Mouse (Mus musculus) C2C12 (cell line): Measurements from ENCODE around the gene Olfr522.

Source experiments
- CEBPB ChIP-seq: IDR thresholded peaks from one replicate; pipeline ENCODE4 v1.6.1; 2011; ENCODE audit warnings: low read depth, mild to moderate bottlenecking, control low read depth, moderate library complexity
- CTCF ChIP-seq: IDR thresholded peaks from one replicate; pipeline ENCODE4 v1.5.1; 2011; ENCODE audit not compliant: control insufficient read depth, insufficient read depth, insufficient read length
- FOSL1 ChIP-seq: IDR thresholded peaks from one replicate; pipeline ENCODE4 v1.8.0; 2011; ENCODE audit warnings: mild to moderate bottlenecking, low read length; ENCODE audit not compliant: poor library complexity, insufficient read depth, severe bottlenecking

DNA sequence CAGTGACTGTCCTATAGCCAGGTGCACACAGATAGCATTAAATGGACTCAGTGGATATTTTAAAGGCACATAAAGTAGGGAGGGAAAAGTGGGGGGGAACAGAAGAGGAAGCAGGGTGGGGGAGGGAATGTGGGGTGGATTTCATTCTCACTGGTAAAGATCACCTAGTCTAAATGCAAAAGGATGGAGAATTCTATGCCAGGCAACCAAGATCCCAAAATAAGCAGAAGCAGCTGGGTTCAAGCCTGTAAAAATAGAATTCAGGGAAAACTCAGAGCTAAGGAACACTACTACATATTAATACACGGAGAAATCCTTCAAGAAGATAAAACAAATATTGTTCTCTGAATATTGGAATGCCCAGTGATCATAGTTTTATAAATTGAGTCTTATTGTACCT, 3.4 kb upstream of the Olfr522 start:
- TF ChIP-seq CTCF: no peak
- no peak for TF ChIP-seq FOSL1
- no peak for TF ChIP-seq CEBPB
